Mouse (Mus musculus) T-helper 17 cell (primary cell): Measurements from ENCODE around the gene Gstm2.

Experiments used
- in situ Hi-C, 2 experiments: fragments of 300-600 bp; cut with MboI, MseI; formaldehyde crosslinking; loops; 1 replicate in 1 of 2; 2 replicates in 1 of 2; pipeline ENCODE4 v1.15.1; 2025; ENCODE audit warnings: high pct_unique_total_duplicates in 2 of 2

The Gstm2 gene

DNA sequence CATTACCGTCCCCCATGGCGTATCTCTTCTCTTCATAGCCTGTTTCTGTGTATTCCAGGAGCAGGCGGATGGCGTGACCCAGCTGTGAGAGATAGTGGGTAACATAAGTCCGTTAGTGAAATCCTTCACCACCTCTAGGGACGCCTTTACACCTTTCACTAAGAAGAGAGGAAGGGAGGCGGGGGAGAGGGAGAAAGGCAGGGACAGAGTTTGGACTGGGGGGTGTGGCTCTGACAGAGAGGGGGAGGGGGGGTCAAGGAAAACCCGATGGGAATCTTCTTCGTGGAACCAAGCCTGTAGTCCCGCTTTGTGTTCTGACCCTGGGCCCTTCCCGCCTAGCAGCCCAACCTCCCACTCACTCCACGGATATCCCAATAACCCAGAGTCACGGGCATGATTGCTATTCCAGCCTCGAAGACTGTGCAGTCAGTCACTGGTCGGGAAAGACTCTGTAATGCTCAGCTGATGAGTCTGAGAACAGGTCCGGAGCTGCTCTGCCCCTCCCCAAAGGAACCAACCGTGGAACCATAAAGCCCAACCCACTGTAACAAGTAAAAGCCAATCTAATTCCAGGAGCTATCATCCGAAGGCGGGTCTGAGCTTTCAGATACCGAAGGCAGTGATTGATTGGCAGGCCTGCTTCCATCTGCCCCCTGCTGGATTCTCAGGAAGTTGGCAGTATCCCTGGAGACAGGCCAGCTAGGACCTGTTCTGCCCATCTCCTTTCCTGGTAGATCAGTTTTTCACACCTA is 42.8 kb downstream of the Gstm2 start, which contains the start of gene Gstm6:
Gstm6 (minus strand) TSS at position 511 of the 752 bp plus-strand sequence.
- in situ Hi-C loops, result loop anchor here in 1 of 2 experiments (5.0 to 10.0 kb wide), 2 partner anchors 69 to 211 kb away; partner anchors contain the start of gene Gpr61

DNA sequence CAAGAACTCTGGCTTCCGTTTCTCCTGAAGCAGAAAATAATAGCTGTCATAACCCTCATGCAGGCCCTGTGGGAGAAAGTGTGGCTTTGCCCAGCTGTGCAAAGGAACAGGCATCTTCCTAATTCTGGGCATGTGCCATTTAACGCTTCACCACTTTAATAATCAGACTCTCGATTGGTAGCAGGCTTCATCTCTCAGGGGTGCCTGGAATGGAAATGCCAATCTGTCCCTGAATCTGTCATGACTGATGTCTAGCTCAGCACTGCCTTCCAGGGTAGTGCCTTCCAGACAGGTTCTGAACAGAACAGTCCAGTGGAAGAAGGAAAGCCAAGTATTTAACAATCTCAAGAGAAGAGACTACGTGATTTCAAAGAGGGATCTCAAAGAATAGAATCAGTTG is 45.0 kb downstream of the Gstm2 start:
- in situ Hi-C loops, result loop anchor here in 1 of 2 experiments (5.0 to 10.0 kb wide), 2 partner anchors 71 to 214 kb away; partner anchors contain the start of gene Gpr61

DNA sequence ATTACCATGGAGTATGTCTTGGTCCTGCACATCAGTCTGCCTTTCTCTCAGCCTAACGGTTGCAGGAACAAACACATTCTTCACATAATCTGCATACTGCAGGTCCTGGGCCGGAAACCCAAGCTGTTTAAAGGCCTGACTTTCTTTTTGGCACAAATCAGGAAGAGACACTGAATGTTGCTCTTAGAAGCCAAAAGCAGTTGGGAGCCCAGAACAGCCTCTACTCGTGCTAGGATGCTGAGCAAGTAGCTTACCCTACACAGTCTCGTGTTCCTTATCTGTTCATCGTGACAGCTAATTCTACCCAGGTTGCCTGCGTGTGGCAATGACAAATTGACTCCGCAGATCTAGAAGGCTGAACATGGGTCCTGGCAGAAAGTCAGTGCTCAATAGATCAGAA is 45.7 kb downstream of the Gstm2 start:
- in situ Hi-C loops, result loop anchor here in 1 of 2 experiments (5.0 to 10.0 kb wide), 2 partner anchors 72 to 214 kb away; partner anchors contain the start of gene Gpr61

DNA sequence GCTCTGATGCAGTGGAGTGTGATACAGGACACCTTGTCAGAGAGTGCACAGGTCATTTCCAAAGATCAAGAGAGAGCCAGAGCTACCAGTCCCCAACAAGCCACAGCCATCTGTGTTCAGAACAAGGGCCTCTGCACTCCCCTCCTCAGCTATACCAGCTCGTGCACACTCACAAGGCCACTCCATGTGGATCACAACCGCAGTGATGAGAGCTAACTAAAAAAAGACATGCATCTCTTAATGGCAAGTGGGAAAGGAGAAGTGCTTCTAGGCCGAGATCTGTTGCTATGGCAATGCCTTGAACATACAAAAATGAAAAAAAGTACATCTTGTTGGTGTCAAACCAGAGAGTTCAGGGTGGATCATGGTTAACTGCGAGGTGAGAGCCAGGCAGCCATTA is 46.4 kb downstream of the Gstm2 start:
- in situ Hi-C loops, result loop anchor here in 1 of 2 experiments (5.0 to 10.0 kb wide), 2 partner anchors 72 to 215 kb away; partner anchors contain the start of gene Gpr61

DNA sequence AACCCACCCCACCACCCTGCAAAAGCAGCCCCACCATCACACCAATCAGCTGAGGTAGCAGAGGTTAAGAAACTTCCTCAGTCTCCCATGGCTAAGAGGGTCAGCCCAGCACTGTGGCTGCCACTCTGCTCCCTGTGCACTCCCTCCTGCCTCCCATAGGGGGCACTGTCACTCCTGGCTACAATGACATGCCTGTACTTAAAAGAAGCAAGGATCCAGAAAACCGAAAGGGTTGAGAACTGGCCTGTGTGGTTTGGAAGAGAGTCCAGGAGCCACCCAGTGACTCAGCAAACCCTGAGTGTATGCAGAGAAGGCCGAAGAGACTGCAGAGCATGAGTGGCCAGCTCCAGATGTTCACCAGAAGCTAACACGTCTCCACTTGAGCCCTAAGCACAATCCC is 46.9 kb downstream of the Gstm2 start:
- in situ Hi-C loops, result no loop called here

DNA sequence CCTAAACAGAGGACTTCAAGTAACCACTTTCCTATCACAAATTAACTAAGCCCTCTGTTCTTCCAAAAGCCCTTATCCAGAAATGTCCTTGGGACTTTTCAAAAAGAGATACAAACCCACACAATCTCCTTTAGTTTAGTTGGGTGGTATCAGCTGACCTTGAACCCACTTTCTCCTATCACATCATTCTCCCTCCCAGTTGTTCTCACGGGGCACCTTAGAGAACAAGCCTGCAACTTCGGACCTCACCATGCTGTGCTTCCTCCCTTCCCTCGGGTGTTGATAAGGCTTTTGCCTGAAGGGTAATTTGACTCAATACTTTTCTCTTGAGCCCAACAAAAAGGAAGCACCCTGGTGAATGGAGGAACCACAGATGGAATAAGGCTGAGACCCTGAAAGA is 50.4 kb downstream of the Gstm2 start:
- in situ Hi-C loops, result no loop called here

DNA sequence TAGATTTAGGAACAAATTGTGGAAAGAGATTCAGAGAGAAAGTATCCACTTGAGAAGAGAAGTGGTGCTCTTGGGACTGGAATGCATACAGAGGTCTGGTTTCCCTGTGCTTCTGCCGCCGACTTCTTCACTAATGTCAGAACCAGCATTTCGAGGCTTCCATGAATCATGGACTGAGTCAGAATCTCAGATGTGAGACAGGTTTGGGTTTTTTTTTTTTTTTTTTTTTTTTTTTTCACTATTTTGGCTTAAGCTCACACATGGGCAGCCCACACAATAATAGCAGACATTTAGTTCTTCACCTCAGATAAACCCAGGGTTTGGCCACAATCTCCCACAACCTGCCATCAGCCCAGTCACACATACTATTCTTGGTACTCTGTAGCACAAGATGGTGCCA is 51.0 kb downstream of the Gstm2 start:
- in situ Hi-C loops, result no loop called here

DNA sequence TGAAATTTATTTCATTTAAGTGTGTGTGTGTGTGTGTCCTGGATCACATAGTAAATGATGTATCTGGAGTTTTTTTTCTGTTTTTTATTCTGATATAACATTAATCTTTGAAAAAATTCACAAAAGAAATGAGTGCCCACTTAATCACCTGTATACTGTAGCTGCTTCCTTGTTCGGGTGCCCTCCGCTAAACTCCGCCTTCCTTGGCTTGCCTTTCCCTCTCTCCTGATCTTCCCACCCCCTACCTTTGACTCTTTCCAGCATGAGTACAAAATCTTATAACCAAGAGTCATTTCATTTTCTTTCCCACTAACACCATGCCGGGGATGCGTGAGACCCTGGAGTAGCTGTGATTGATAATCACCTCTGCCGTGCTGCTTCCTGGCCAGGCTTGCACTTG is 54.1 kb downstream of the Gstm2 start:
- in situ Hi-C loops, result no loop called here
